Mouse (Mus musculus): ENCODE results near the gene Dcn.

The Dcn gene

GRCm38 (mm10) chr10:97538202-97538601, 58.8 kb downstream of the Dcn start:
- in situ Hi-C loops (cut with MboI; ENCODE audit: unreplicated experiment in 2 of 2) = no loop called here

GRCm38 (mm10) chr10:97547740-97548139, 68.3 kb downstream of the Dcn start:
- in situ Hi-C loops (cut with MboI; ENCODE audit: unreplicated experiment in 2 of 2) = no loop called here

GRCm38 (mm10) chr10:97564957-97565856, 85.8 kb downstream of the Dcn start, which contains the start of gene Lum:
Gene Lum (plus strand): TSS chr10:97565128.
- in situ Hi-C loops (cut with MboI; ENCODE audit: unreplicated experiment in 2 of 2) = no loop called here

GRCm38 (mm10) chr10:97567489-97568135, 88.2 kb downstream of the Dcn start:
- in situ Hi-C loops (cut with MboI; ENCODE audit: unreplicated experiment in 2 of 2) = no loop called here
